In genomic region chr11:61957296-61957813, GRCm38 (mm10) we compare ENCODE assay signal across 8 mouse cellular contexts. TPM values are rescaled to one million over a fixed set of nuclear protein-coding genes. Genes with fewer than 3 reads are reported as not detected.
DNase-seq lines count a peak whose midpoint lies in the region; ATAC-seq lines count a peak whose summit lies in the region.

No protein-coding gene starts in this region.

- peak overlapping the region; percentile 100 for H3K4me2 ChIP-seq in heart, embryonic 14.5 days (ENCODE audit: low read length)
- H3K4me2 ChIP-seq in heart, embryonic 15.5 days, result peak overlapping the region; percentile 100
- H3K4me2 ChIP-seq in liver, embryonic 15.5 days, result peak overlapping the region; percentile 80

- H3K27me3 ChIP-seq in heart, embryonic 14.5 days (ENCODE audit: control insufficient read depth, insufficient read depth, low read length), result peaks cover 23% of the 10 kb centered on the region
- peaks cover 28% of the 10 kb centered on the region for H3K27me3 ChIP-seq in heart, embryonic 15.5 days
- H3K27me3 ChIP-seq in liver, embryonic 15.5 days, result peaks cover 12% of the 10 kb centered on the region; the same call in 1 of the 2 replicates

- peak overlapping the region; percentile 65 to 68 for H3K4me3 ChIP-seq in heart, embryonic 14.5 days (ENCODE audit: control insufficient read depth in 1 of 2, insufficient read depth in 1 of 2, low read depth in 1 of 2, low read length in 2 of 2)
- H3K4me3 ChIP-seq in heart, embryonic 15.5 days, result peak overlapping the region; percentile 64
- peak overlapping the region; percentile 90 for H3K4me3 ChIP-seq in liver, embryonic 15.5 days (replicated peaks)

- DNase-seq in heart, adult 9 months (ENCODE audit: low spot score in 2 of 2), result no peak
- peak; percentile 59 for DNase-seq in cerebellum, adult 11-12 months
- peak; percentile 54 to 82 for DNase-seq in spleen, postnatal 36 days (ENCODE audit: low spot score in 2 of 2)
- no peak for DNase-seq in ovary, postnatal 36 days (ENCODE audit: low spot score)

- H3K4me1 ChIP-seq in heart, embryonic 14.5 days (ENCODE audit: control insufficient read depth in 2 of 2, insufficient read depth in 2 of 2, low read length in 2 of 2), result peaks cover 0 to 7% of the 10 kb centered on the region in 2 experiments; a peak in 2 of 4 replicates
- H3K4me1 ChIP-seq in heart, embryonic 15.5 days (replicated peaks), result peaks cover 6% of the 10 kb centered on the region
- H3K4me1 ChIP-seq in liver, embryonic 15.5 days (replicated peaks), result peaks cover 52% of the 10 kb centered on the region

- H3K36me3 ChIP-seq in heart, embryonic 14.5 days (ENCODE audit: control insufficient read depth, insufficient read depth, low read length), result no peaks in the 10 kb centered on the region
- no peaks in the 10 kb centered on the region for H3K36me3 ChIP-seq in heart, embryonic 15.5 days
- H3K36me3 ChIP-seq in liver, embryonic 15.5 days (replicated peaks), result peaks cover 3% of the 10 kb centered on the region

- H3K27ac ChIP-seq in heart, embryonic 14.5 days (replicated peaks in 1 of 2; ENCODE audit: control insufficient read depth in 1 of 2, insufficient read depth in 1 of 2, low read depth in 2 of 2, low read length in 2 of 2), result no peak overlapping the region
- H3K27ac ChIP-seq in heart, embryonic 15.5 days, result no peak overlapping the region
- H3K27ac ChIP-seq in liver, embryonic 15.5 days (replicated peaks), result peak overlapping the region; percentile 100

- H3K9me3 ChIP-seq in heart, embryonic 14.5 days (ENCODE audit: control insufficient read depth, low read length), result no peaks in the 10 kb centered on the region
- no peaks in the 10 kb centered on the region for H3K9me3 ChIP-seq in heart, embryonic 15.5 days (replicated peaks)
- H3K9me3 ChIP-seq in liver, embryonic 15.5 days (replicated peaks), result no peaks in the 10 kb centered on the region

- WGBS in heart, embryonic 14.5 days, result 4% methylated on average over 25 of the region's 25 CpGs
- 5% methylated on average over 25 of the region's 25 CpGs for WGBS in heart, embryonic 15.5 days
- 2% methylated on average over 25 of the region's 25 CpGs for WGBS in liver, embryonic 15.5 days (ENCODE audit: insufficient replicate concordance)

- peak overlapping the region; percentile 58 for H3K9ac ChIP-seq in heart, embryonic 14.5 days (ENCODE audit: low read length)
- H3K9ac ChIP-seq in heart, embryonic 15.5 days, result peak overlapping the region; percentile 35; the same call in 1 of the 2 replicates
- peak overlapping the region; percentile 99 for H3K9ac ChIP-seq in liver, embryonic 15.5 days

- no peak for ATAC-seq in heart, embryonic 14.5 days (ENCODE audit: insufficient number of reproducible peaks, insufficient read depth, low FRiP score, low read depth)
- peak; percentile 33 for ATAC-seq in CD4-positive, CD25-positive, alpha-beta regulatory T cell, adult 4 months
- ATAC-seq in heart, embryonic 15.5 days (replicated peaks; ENCODE audit: insufficient number of reproducible peaks, insufficient read depth, low FRiP score, low read depth), result no peak
- peak; percentile 83 for ATAC-seq in liver, embryonic 15.5 days (ENCODE audit: insufficient read depth)

RNA-seq across cellular contexts. Expression of gene Specc1, which starts 0.8 kb away (rescaled TPM):
- 12.1 and 12.2 TPM in 2 replicates for polyA plus RNA-seq in heart, embryonic 14.5 days (2014; fragmentation: Nextera tagmentation; extraction: Ambion mirVana)
- 1 to 10 TPM; 2.9 to 3.5 TPM for polyA plus RNA-seq in CD4-positive, CD25-positive, alpha-beta regulatory T cell, adult 4 months (2017; shearing (Covaris generic))
- 11.1 and 12.9 TPM in 2 replicates for polyA plus RNA-seq in heart, embryonic 15.5 days (2015; fragmentation: Nextera tagmentation; extraction: Ambion mirVana)
- polyA plus RNA-seq in liver, embryonic 15.5 days (2015; fragmentation: Nextera tagmentation; extraction: Ambion mirVana), result 54.4 and 57.0 TPM in 2 replicates

RNA-seq across cellular contexts. Expression of gene Akap10, which starts 27.3 kb away (rescaled TPM):
- polyA plus RNA-seq in heart, embryonic 14.5 days (2014; fragmentation: Nextera tagmentation; extraction: Ambion mirVana), result 18.5 and 18.7 TPM in 2 replicates
- polyA plus RNA-seq in CD4-positive, CD25-positive, alpha-beta regulatory T cell, adult 4 months (2017; shearing (Covaris generic)), result 10 to 100 TPM; 27.8 to 30.4 TPM
- 12.6 and 13.7 TPM in 2 replicates for polyA plus RNA-seq in heart, embryonic 15.5 days (2015; fragmentation: Nextera tagmentation; extraction: Ambion mirVana)
- 7.9 and 8.0 TPM in 2 replicates for polyA plus RNA-seq in liver, embryonic 15.5 days (2015; fragmentation: Nextera tagmentation; extraction: Ambion mirVana)

Comparison
In these comparisons a context has a peak if more than half of its experiments do, and no peak if none do; other contexts are left out.
1. ATAC-seq: peak in CD4-positive, CD25-positive, alpha-beta regulatory T cell, adult 4 months (single experiment) and liver, embryonic 15.5 days (single experiment); none in heart, embryonic 14.5 days (single experiment) and heart, embryonic 15.5 days (single experiment).
2. H3K9ac ChIP-seq: peak in every context shown above with its lines; median percentile 99 in liver, embryonic 15.5 days; 58 in heart, embryonic 14.5 days; 35 in heart, embryonic 15.5 days.
3. DNase-seq: peak in cerebellum, adult 11-12 months (single experiment) and spleen, postnatal 36 days (2 of 2); none in heart, adult 9 months (0 of 2) and ovary, postnatal 36 days (single experiment).
4. Peak in every context shown above with its lines, with median percentiles within 50 percentile points of each other: H3K4me2 ChIP-seq and H3K4me3 ChIP-seq.